Mouse (Mus musculus) heart, postnatal 0 days (tissue): ENCODE results near the gene Gm27029.

Experiments used
- CTCF ChIP-seq: IDR thresholded peaks from 2 replicates; pipeline ENCODE4 v1.5.1; 2016; ENCODE audit warnings: antibody characterized with exemption, control low read depth, low read depth
- EP300 ChIP-seq: IDR thresholded peaks from 2 replicates; pipeline ENCODE4 v1.6.1; 2016; ENCODE audit warnings: antibody characterized with exemption, low read depth

- TF ChIP-seq CTCF, result no peak
- peak; percentile 66; the same call in 1 of the 2 replicates for TF ChIP-seq EP300
Measured at GRCm38 (mm10) chr11:101360651-101361113, 63.9 kb downstream of the Gm27029 start.
